Mouse (Mus musculus): ENCODE results near the gene Pou2f3. TPM values are rescaled to one million over a fixed set of nuclear protein-coding genes. Genes with fewer than 3 reads are reported as not detected.

Gene Pou2f3
- polyA plus RNA-seq, 1 experiment from 2014 or later, result not detected

GRCm38 (mm10) chr9:43107187-43107517 is 103.0 kb downstream of the Pou2f3 start, which contains the start of gene Arhgef12:
Gene Arhgef12 (minus strand): TSS chr9:43107239.
- H3K27ac ChIP-seq (ENCODE audit: low read depth, low read length), result peak within 1 kb of the TSS; percentile 88; the same call in 1 of the 2 replicates
- H3K4me1 ChIP-seq (replicated peaks; ENCODE audit: control insufficient read depth, insufficient read depth, low read length), result peaks cover 6% of the 10 kb centered on the region; the same call in 1 of the 2 replicates
- ATAC-seq (ENCODE audit: low FRiP score) (no peak), DNase-seq (ENCODE audit: low spot score) (peak; percentile 53)
- H3K27me3 ChIP-seq (ENCODE audit: control insufficient read depth, insufficient read depth, low read length), result no peaks in the 10 kb centered on the region
- H3K9me3 ChIP-seq (ENCODE audit: control insufficient read depth, low read length), result no peaks in the 10 kb centered on the region
- peak within 1 kb of the TSS; percentile 91 for H3K4me3 ChIP-seq (ENCODE audit: low read depth, low read length)
- H3K9ac ChIP-seq (ENCODE audit: low read depth, low read length), result peak within 1 kb of the TSS; percentile 90
- no peaks in the 10 kb centered on the region for H3K36me3 ChIP-seq (ENCODE audit: control insufficient read depth, insufficient read depth, low read length)
- H3K4me2 ChIP-seq (replicated peaks; ENCODE audit: low read depth, low read length), result peak within 1 kb of the TSS; percentile 88
- 51% methylated on average over 10 of the region's 10 CpGs for WGBS

- peaks cover 6% of the 10 kb centered on the region; the same call in 1 of the 2 replicates for H3K4me1 ChIP-seq (replicated peaks; ENCODE audit: control insufficient read depth, insufficient read depth, low read length)
- peak overlapping the region; percentile 88 for H3K4me2 ChIP-seq (replicated peaks; ENCODE audit: low read depth, low read length)
- DNase-seq (ENCODE audit: low spot score), result peak; percentile 19
- H3K9me3 ChIP-seq (ENCODE audit: control insufficient read depth, low read length), result no peaks in the 10 kb centered on the region
- H3K27me3 ChIP-seq (ENCODE audit: control insufficient read depth, insufficient read depth, low read length), result no peaks in the 10 kb centered on the region
- no peaks in the 10 kb centered on the region for H3K36me3 ChIP-seq (ENCODE audit: control insufficient read depth, insufficient read depth, low read length)
- peak overlapping the region; percentile 88; the same call in 1 of the 2 replicates for H3K27ac ChIP-seq (ENCODE audit: low read depth, low read length)
- peak; percentile 23; the same call in 1 of the 2 replicates for ATAC-seq (ENCODE audit: low FRiP score)
- 25% methylated on average over 22 of the region's 22 CpGs for WGBS
- peak overlapping the region; percentile 91 for H3K4me3 ChIP-seq (ENCODE audit: low read depth, low read length)
- peak overlapping the region; percentile 90 for H3K9ac ChIP-seq (ENCODE audit: low read depth, low read length)
Observed at GRCm38 (mm10) chr9:43106426-43107186, 103.6 kb downstream of the Pou2f3 start.

DNA sequence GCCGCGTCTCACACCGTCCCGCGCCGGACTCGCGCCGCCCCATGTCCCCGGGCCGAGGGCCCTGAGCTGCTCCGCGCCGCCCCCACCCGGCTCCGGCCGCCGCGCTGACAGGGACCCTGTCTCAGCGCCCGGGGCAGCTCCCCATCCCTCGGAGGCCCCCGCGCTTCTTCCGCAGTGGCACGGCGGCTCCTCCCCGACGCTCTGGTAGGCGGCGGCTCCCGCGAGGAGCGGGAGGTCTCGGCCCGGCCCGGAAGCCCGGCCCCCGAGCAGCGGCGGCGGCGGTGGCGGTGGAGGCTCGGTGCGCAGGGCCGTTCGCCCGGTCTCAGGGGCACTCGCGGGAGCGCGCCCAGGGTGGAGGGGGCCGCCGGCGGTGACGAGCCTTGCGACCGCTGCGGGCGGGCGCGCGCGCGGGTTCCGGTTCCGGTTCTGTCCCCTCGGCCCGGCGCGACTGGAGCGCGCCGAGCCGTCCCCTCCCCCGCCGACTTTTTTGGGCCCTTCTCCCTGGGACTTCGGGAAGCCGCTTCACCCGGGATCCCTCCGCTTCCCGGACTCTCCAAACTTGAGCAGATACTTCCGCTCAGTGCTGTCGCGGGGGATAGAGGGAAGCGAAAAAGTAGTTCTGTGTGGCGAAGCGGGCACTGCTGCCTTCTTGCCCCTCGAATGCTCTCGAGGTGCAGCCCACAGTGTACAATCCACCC is 104.4 kb downstream of the Pou2f3 start:
- Histone ChIP-seq H3K27ac (ENCODE audit: low read depth, low read length) (peak overlapping the region; percentile 88), H3K9me3 (ENCODE audit: control insufficient read depth, low read length) (no peaks in the 10 kb centered on the region), H3K4me1 (replicated peaks; ENCODE audit: control insufficient read depth, insufficient read depth, low read length) (peaks cover 6% of the 10 kb centered on the region; the same call in 1 of the 2 replicates), H3K36me3 (ENCODE audit: control insufficient read depth, insufficient read depth, low read length) (no peaks in the 10 kb centered on the region), H3K27me3 (ENCODE audit: control insufficient read depth, insufficient read depth, low read length) (no peaks in the 10 kb centered on the region), H3K4me2 (replicated peaks; ENCODE audit: low read depth, low read length) (peak overlapping the region; percentile 88), H3K4me3 (ENCODE audit: low read depth, low read length) (peak overlapping the region; percentile 91), H3K9ac (ENCODE audit: low read depth, low read length) (peak overlapping the region; percentile 90)
- peak; percentile 93 for DNase-seq (ENCODE audit: low spot score)
- 0% methylated on average over 55 of the region's 91 CpGs for WGBS
- peak; percentile 91 for ATAC-seq (ENCODE audit: low FRiP score)

DNA sequence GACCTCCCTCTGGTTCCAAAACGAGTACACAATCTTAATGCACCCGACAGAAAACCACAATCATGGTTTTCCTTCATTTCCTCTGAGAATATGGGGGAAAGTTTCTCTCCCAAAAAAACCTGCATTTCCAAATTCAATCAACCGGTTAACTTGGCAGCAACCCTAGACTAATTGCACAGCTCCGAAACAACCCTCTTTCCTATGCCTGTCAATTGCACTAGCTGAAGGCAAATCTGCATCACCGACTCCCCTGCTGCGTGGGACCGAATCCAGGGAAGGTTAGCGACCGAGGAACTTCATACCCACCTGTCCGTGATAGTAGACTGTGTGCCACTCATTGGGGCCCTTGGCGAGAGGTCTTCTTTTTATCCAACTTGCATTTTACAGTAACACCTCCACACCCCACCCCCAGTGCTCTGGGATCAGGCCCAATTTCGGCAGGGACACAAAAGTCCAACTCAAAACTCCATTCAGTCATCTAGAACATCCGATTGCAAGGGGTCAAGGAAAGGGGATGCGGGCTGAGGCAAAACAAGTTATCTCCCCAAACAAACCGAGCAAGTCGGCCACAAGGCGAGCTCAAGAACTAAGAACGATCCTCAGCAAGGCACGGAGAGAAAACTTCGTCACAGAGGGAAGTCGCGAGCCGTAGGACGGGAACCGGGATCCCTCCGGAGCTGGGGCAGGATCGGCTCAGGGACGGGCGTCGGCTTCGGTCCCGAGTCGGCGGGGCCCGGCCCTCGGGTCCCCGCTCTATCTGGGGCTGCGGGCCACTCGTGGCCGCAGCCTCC is 105.1 kb downstream of the Pou2f3 start:
- H3K4me3 ChIP-seq (ENCODE audit: low read depth, low read length), result peak overlapping the region; percentile 91
- H3K9ac ChIP-seq (ENCODE audit: low read depth, low read length), result peak overlapping the region; percentile 90
- DNase-seq (ENCODE audit: low spot score) (peak; percentile 68), ATAC-seq (ENCODE audit: low FRiP score) (0 out of 2 replicates have a peak, but pooled peaks have one; percentile 2)
- H3K27me3 ChIP-seq (ENCODE audit: control insufficient read depth, insufficient read depth, low read length), result no peaks in the 10 kb centered on the region
- H3K36me3 ChIP-seq (ENCODE audit: control insufficient read depth, insufficient read depth, low read length), result no peaks in the 10 kb centered on the region
- no peaks in the 10 kb centered on the region for H3K9me3 ChIP-seq (ENCODE audit: control insufficient read depth, low read length)
- H3K4me2 ChIP-seq (replicated peaks; ENCODE audit: low read depth, low read length), result peak overlapping the region; percentile 88
- WGBS, result 1% methylated on average over 37 of the region's 40 CpGs
- H3K4me1 ChIP-seq (replicated peaks; ENCODE audit: control insufficient read depth, insufficient read depth, low read length), result peaks cover 6% of the 10 kb centered on the region; the same call in 1 of the 2 replicates
- H3K27ac ChIP-seq (ENCODE audit: low read depth, low read length), result peak overlapping the region; percentile 88

DNA sequence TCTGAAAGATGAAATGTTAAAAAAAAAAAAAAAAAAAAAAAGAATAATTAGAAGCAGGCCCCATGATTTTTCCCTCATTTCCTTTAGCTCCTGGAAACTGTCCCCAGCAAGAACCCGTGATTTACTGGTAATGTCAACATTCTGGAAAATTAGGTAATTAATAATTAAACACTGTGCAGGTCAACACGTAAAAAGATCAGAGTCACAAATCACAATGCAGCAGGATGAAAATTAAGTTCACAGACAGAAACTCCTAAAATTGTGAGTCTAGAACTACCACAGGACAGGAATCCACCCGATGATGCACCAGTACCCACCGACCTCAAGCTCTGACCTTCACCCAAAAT is 105.7 kb downstream of the Pou2f3 start:
- Histone ChIP-seq H3K27me3 (ENCODE audit: control insufficient read depth, insufficient read depth, low read length) (no peaks in the 10 kb centered on the region), H3K9me3 (ENCODE audit: control insufficient read depth, low read length) (no peaks in the 10 kb centered on the region), H3K9ac (ENCODE audit: low read depth, low read length) (peak overlapping the region; percentile 90), H3K4me3 (ENCODE audit: low read depth, low read length) (peak overlapping the region; percentile 91), H3K27ac (ENCODE audit: low read depth, low read length) (no peak overlapping the region), H3K4me1 (replicated peaks; ENCODE audit: control insufficient read depth, insufficient read depth, low read length) (peaks cover 6% of the 10 kb centered on the region; the same call in 1 of the 2 replicates), H3K36me3 (ENCODE audit: control insufficient read depth, insufficient read depth, low read length) (no peaks in the 10 kb centered on the region), H3K4me2 (replicated peaks; ENCODE audit: low read depth, low read length) (peak overlapping the region; percentile 88)
- no peak for ATAC-seq (ENCODE audit: low FRiP score)
- WGBS, result 7% methylated on average over 4 of the region's 4 CpGs
- DNase-seq (ENCODE audit: low spot score), result no peak

GRCm38 (mm10) chr9:43103675-43104299 is 106.4 kb downstream of the Pou2f3 start:
- Histone ChIP-seq H3K27ac (ENCODE audit: low read depth, low read length) (no peak overlapping the region), H3K36me3 (ENCODE audit: control insufficient read depth, insufficient read depth, low read length) (no peaks in the 10 kb centered on the region), H3K4me2 (replicated peaks; ENCODE audit: low read depth, low read length) (peak overlapping the region; percentile 88), H3K9ac (ENCODE audit: low read depth, low read length) (no peak overlapping the region), H3K4me1 (replicated peaks; ENCODE audit: control insufficient read depth, insufficient read depth, low read length) (peaks cover 6% of the 10 kb centered on the region; the same call in 1 of the 2 replicates), H3K4me3 (ENCODE audit: low read depth, low read length) (peak overlapping the region; percentile 91), H3K27me3 (ENCODE audit: control insufficient read depth, insufficient read depth, low read length) (no peaks in the 10 kb centered on the region), H3K9me3 (ENCODE audit: control insufficient read depth, low read length) (no peaks in the 10 kb centered on the region)
- 43% methylated on average over 4 of the region's 4 CpGs for WGBS
- DNase-seq (ENCODE audit: low spot score) (no peak), ATAC-seq (ENCODE audit: low FRiP score) (no peak)

DNA sequence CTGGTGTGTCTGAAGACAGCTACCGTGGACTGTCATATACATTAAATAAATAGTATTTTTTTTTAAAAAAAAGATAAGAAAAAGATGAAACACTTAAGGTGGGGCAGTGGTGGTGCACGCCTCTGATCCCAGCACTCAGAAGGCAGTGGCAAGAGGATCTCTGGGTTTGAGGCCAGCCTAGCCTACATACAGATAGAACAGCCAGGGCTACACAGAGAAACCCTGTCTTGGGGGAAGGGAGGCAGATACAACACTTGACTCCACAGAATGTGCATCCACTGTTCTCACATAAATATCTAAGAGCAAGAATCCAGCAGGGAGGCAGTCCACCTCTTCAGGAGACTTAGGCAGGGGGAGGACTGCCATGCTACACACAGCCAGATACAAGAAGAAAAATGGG is 107.2 kb downstream of the Pou2f3 start:
- WGBS, result 96% methylated on average over 2 of the region's 2 CpGs
- ATAC-seq (ENCODE audit: low FRiP score) (no peak), DNase-seq (ENCODE audit: low spot score) (no peak)
- Histone ChIP-seq H3K27me3 (ENCODE audit: control insufficient read depth, insufficient read depth, low read length) (no peaks in the 10 kb centered on the region), H3K27ac (ENCODE audit: low read depth, low read length) (no peak overlapping the region), H3K4me1 (replicated peaks; ENCODE audit: control insufficient read depth, insufficient read depth, low read length) (peaks cover 6% of the 10 kb centered on the region; the same call in 1 of the 2 replicates), H3K4me3 (ENCODE audit: low read depth, low read length) (0 out of 2 replicates have a peak overlapping the region, but pooled peaks have one; percentile 2), H3K9me3 (ENCODE audit: control insufficient read depth, low read length) (no peaks in the 10 kb centered on the region), H3K36me3 (ENCODE audit: control insufficient read depth, insufficient read depth, low read length) (no peaks in the 10 kb centered on the region), H3K9ac (ENCODE audit: low read depth, low read length) (no peak overlapping the region), H3K4me2 (replicated peaks; ENCODE audit: low read depth, low read length) (peak overlapping the region; percentile 23; the same call in 1 of the 2 replicates)
